Mouse (Mus musculus) neural tube, embryonic 15.5 days (tissue): Measurements from ENCODE around the gene Idua. TPM values are rescaled to one million over a fixed set of nuclear protein-coding genes. Genes with fewer than 3 reads are reported as not detected.

Experiments used
- ATAC-seq: fragments of 200-750 bp; cut with Nextera tagmentation; 2 replicates; pipeline ENCODE4 v1.8.0; 2017; ENCODE audit warnings: mild to moderate bottlenecking, moderate TSS enrichment, moderate library complexity; ENCODE audit not compliant: low FRiP score
- H3K27ac ChIP-seq: fragments of 300-500 bp; sonication (generic); replicated peaks from 2 replicates; pipeline ENCODE4 v1.5.1; 2015; ENCODE audit warnings: mild to moderate bottlenecking, inconsistent platforms
- H3K27me3 ChIP-seq: fragments of 300-500 bp; sonication (generic); replicated peaks from 2 replicates; pipeline ENCODE4 v1.6.1; 2015; ENCODE audit warnings: inconsistent platforms
- H3K36me3 ChIP-seq: fragments of 300-500 bp; sonication (generic); 2 replicates; pipeline ENCODE4 v1.6.1; 2015; ENCODE audit warnings: inconsistent platforms
- H3K4me1 ChIP-seq: fragments of 300-500 bp; sonication (generic); 2 replicates; pipeline ENCODE4 v1.6.1; 2015; ENCODE audit warnings: inconsistent platforms
- H3K4me2 ChIP-seq: fragments of 300-500 bp; sonication (generic); 2 replicates; pipeline ENCODE4 v1.6.1; 2015; ENCODE audit warnings: inconsistent platforms, mild to moderate bottlenecking, moderate library complexity
- H3K4me3 ChIP-seq: fragments of 300-500 bp; sonication (generic); replicated peaks from 2 replicates; pipeline ENCODE4 v1.5.1; 2015; ENCODE audit warnings: mild to moderate bottlenecking, inconsistent platforms
- H3K9ac ChIP-seq: fragments of 300-500 bp; sonication (generic); replicated peaks from 2 replicates; pipeline ENCODE4 v1.6.1; 2015; ENCODE audit warnings: mild to moderate bottlenecking, inconsistent platforms
- H3K9me3 ChIP-seq: fragments of 300-500 bp; sonication (generic); replicated peaks from 2 replicates; pipeline ENCODE4 v1.6.1; 2016; ENCODE audit warnings: inconsistent platforms
- WGBS: fragments of 180-500 bp; shearing (Covaris S2); methylation state at CpG from one replicate; pipeline ENCODE4 v1.1.7; 2015; ENCODE audit warnings: mixed read lengths; 5-methylcytosine and 5-hydroxymethylcytosine counted together
- polyA plus RNA-seq: library from polyadenylated mRNA; unstranded; fragments of >200 nt; fragmentation: Nextera tagmentation; extraction: Ambion mirVana; gene quantifications from 2 replicates; pipeline ENCODE4 v1.2.1, GENCODE M21; 2015

The Idua gene
- polyA plus RNA-seq, 1 experiment from 2014 or later: 11.4 TPM

DNA sequence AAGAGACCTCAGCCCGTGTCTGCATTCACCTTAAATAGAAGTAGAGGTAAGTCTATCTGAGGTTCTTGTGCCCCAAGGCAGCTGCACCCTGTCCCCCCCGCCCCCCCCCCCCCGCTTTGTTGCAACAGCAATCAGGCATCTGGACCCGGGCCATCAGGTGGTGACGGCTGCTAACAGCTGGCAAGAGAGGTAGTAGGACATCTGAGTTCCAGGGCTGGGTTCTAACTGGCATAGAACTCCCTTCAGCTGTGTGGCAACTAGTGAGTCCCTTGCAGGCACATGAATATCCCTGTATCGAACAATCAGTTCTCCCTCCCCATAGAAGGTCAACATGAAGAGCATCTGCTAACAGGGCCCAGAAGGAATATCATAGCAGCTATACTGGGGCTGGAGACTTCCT is 51.8 kb downstream of the Idua start:
- H3K27me3 ChIP-seq: no peaks in the 10 kb centered on the region
- ATAC-seq: no peak
- 0 out of 2 replicates have a peak, but pooled peaks cover 3% of the 10 kb centered on the region for H3K4me1 ChIP-seq
- H3K9me3 ChIP-seq: no peaks in the 10 kb centered on the region
- no peak overlapping the region for H3K27ac ChIP-seq
- no peak overlapping the region for H3K9ac ChIP-seq
- H3K36me3 ChIP-seq: no peaks in the 10 kb centered on the region
- 86% methylated on average over 6 of the region's 6 CpGs for WGBS
- H3K4me2 ChIP-seq: no peak overlapping the region
- H3K4me3 ChIP-seq: no peak overlapping the region

DNA sequence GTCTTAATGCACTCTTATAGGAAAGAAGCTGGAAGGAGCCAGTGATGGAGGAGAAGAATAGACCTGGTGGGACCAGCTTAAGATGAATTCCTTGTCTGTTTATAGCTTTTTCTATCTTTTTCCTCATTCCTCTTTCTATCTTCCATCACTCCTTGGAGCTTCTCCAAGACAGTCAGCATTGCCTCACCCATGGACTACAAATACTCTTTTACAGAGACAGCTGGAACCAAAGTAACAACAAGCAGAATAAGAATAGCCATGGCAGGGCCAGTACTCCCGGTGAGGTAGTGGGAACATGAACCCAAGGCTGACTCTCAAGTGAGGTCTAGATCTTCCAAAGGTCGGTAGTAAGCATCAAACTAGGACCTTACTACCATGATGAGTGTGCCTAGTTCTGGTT is 53.0 kb downstream of the Idua start:
- 0 out of 2 replicates have a peak, but pooled peaks cover 3% of the 10 kb centered on the region for H3K4me1 ChIP-seq
- WGBS: 86% methylated on average over 2 of the region's 2 CpGs
- H3K9ac ChIP-seq: no peak overlapping the region
- H3K4me2 ChIP-seq: no peak overlapping the region
- no peak for ATAC-seq
- no peaks in the 10 kb centered on the region for H3K36me3 ChIP-seq
- H3K9me3 ChIP-seq: no peaks in the 10 kb centered on the region
- no peaks in the 10 kb centered on the region for H3K27me3 ChIP-seq
- H3K4me3 ChIP-seq: no peak overlapping the region
- H3K27ac ChIP-seq: no peak overlapping the region

DNA sequence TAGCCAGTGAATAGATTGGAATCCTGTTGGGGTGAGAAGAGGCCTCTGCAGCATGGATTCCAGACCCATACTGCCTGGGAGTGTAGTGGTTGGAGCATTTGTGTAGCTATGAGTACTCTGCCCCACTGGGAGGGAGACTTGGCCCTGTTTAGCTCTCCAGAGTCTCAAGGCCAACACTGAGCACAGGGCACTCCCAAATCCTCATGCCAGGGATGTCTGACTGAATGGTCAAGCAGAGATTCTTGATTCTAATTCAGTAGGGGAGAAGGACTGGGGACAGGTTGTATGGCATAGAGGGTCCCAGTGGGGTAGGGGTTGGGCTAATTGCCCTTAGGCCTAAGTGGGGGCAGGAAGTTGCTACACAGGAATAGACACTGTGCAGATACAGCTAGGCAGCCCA is 53.6 kb downstream of the Idua start:
- Histone ChIP-seq H3K9me3 (no peaks in the 10 kb centered on the region), H3K4me2 (no peak overlapping the region), H3K9ac (no peak overlapping the region), H3K4me1 (0 out of 2 replicates have a peak, but pooled peaks cover 3% of the 10 kb centered on the region), H3K36me3 (no peaks in the 10 kb centered on the region), H3K27ac (peak overlapping the region; percentile 63), H3K4me3 (no peak overlapping the region), H3K27me3 (no peaks in the 10 kb centered on the region)
- peak; percentile 37 for ATAC-seq

DNA sequence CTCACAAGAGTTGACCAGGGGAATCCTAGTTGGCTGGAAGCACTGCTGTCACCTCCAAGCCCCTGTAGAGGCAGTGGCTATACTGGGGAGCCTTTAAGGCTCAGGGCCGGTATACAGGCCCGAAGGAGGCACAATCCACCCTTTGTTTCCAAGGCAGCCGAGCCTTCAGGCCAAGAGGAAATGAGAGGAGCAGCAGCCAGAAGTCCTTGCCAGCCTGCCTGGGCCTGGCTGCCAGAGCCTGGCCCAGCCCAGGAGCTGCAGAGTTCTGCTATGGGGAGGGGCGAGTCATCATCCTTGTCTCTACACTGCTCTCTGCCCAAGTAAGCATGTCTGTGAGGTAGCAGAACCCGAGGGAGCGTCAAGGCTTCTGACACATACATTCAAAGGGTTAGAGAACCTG is 54.0 kb downstream of the Idua start:
- H3K4me2 ChIP-seq: no peak overlapping the region
- no peaks in the 10 kb centered on the region for H3K36me3 ChIP-seq
- no peak overlapping the region for H3K4me3 ChIP-seq
- 63% methylated on average over 6 of the region's 6 CpGs for WGBS
- H3K9ac ChIP-seq: no peak overlapping the region
- H3K27me3 ChIP-seq: no peaks in the 10 kb centered on the region
- 0 out of 2 replicates have a peak, but pooled peaks cover 3% of the 10 kb centered on the region for H3K4me1 ChIP-seq
- H3K9me3 ChIP-seq: no peaks in the 10 kb centered on the region
- peak overlapping the region; percentile 63 for H3K27ac ChIP-seq
- peak; percentile 79 for ATAC-seq

DNA sequence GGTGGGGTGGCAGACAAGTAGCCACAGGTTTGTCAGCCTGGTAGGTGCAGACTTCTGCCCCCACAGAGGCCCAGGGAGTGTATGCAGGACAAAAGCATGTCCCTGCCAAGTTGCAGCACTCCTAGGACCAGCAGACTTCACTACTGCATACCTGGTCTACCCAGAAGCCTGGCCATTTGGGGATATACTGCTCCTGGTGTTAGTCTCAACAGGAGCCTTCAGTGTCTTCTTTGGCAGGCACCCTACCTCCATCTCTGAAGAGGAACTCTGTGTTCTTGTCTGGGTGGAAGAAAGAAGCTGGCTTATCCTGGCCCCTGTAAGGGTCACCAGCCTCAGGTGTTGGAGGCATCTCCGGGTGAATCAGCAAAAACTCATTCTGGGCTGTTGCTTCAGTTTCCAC is 55.8 kb downstream of the Idua start:
- 92% methylated on average over 1 of the region's 1 CpGs for WGBS
- H3K4me2 ChIP-seq: no peak overlapping the region

DNA sequence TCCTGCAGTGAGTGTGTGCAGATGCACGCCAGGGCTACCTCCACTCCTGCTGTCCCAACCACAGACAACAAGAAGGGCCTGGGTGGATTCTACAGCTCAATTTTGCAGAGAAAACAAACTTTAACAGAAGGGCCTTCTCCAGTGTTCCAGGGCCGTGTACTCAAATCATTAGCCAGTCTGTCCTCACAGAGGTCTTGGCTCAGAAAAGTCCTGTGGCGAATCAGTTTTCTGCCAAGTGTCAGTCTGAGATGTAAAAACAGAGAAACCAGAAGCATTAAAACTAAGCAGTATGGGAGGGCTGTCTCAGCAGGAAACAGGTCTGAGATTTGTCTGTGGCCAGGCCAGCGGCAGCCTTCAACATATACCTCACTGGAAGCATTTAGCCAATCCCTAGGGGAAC is 57.9 kb downstream of the Idua start:
- ATAC-seq: no peak
- Histone ChIP-seq H3K4me2 (no peak overlapping the region), H3K9me3 (no peaks in the 10 kb centered on the region), H3K9ac (no peak overlapping the region), H3K4me3 (no peak overlapping the region), H3K27ac (peak overlapping the region; percentile 54; the same call in 1 of the 2 replicates), H3K27me3 (no peaks in the 10 kb centered on the region), H3K4me1 (0 out of 2 replicates have a peak, but pooled peaks cover 3% of the 10 kb centered on the region), H3K36me3 (no peaks in the 10 kb centered on the region)
- 26% methylated on average over 4 of the region's 4 CpGs for WGBS

More for the DNA sequence above, 55.8 kb downstream of the Idua start:
- no peaks in the 10 kb centered on the region for H3K27me3 ChIP-seq
- H3K9ac ChIP-seq: no peak overlapping the region
- H3K36me3 ChIP-seq: no peaks in the 10 kb centered on the region
- no peak for ATAC-seq
- H3K27ac ChIP-seq: no peak overlapping the region
- H3K4me1 ChIP-seq: 0 out of 2 replicates have a peak, but pooled peaks cover 3% of the 10 kb centered on the region
- H3K4me3 ChIP-seq: no peak overlapping the region
- H3K9me3 ChIP-seq: no peaks in the 10 kb centered on the region

DNA sequence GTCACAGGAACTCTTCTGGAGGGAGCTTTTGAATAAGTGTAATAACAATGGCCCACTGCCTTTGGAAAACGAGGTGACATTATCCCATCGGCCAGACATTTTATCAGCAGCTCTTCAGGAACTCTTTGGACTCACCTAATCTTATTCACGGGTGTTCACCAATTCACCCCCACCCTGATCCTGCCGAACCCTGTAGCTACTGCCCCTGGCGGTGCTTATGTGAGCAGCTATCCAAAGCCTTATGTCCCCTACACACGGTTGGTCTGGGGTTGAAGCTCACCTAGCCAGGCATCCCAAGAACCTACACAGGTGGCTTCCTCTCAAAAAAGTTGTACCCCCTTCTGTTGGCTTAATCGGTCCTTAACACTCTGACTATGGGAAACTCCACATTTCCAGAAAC is 59.6 kb downstream of the Idua start:
- H3K4me2 ChIP-seq: no peak overlapping the region
- no peak overlapping the region for H3K4me3 ChIP-seq
- H3K9ac ChIP-seq: no peak overlapping the region
- no peak for ATAC-seq
- no peaks in the 10 kb centered on the region for H3K27me3 ChIP-seq
- no peak overlapping the region for H3K27ac ChIP-seq
- H3K9me3 ChIP-seq: no peaks in the 10 kb centered on the region
- H3K36me3 ChIP-seq: no peaks in the 10 kb centered on the region
- WGBS: 75% methylated on average over 7 of the region's 7 CpGs
- no peaks in the 10 kb centered on the region for H3K4me1 ChIP-seq

DNA sequence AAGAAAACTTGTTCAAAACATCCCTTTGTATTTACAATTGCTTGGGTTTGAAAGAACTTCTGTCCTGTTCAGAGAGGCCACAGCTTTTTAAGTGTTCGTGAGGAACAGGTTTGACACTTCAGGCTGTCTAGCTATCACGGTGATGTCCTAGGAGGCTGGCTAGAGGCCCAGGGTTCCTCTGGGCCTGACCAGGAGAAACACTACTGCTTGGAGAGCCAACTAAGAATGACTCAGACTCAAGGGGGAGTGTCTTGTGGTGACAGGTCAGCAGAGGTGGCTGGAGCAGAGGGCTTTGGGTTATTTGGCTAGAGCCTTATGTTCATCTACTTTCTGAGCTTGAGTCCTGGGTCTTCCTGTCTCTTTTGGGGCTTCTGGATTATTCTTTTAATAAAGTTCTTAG is 63.9 kb downstream of the Idua start:
- Histone ChIP-seq H3K4me2 (no peak overlapping the region), H3K9me3 (no peaks in the 10 kb centered on the region), H3K27me3 (no peaks in the 10 kb centered on the region), H3K4me3 (no peak overlapping the region), H3K4me1 (no peaks in the 10 kb centered on the region), H3K27ac (no peak overlapping the region), H3K9ac (no peak overlapping the region), H3K36me3 (no peaks in the 10 kb centered on the region)
- 75% methylated on average over 2 of the region's 2 CpGs for WGBS
- ATAC-seq: no peak

DNA sequence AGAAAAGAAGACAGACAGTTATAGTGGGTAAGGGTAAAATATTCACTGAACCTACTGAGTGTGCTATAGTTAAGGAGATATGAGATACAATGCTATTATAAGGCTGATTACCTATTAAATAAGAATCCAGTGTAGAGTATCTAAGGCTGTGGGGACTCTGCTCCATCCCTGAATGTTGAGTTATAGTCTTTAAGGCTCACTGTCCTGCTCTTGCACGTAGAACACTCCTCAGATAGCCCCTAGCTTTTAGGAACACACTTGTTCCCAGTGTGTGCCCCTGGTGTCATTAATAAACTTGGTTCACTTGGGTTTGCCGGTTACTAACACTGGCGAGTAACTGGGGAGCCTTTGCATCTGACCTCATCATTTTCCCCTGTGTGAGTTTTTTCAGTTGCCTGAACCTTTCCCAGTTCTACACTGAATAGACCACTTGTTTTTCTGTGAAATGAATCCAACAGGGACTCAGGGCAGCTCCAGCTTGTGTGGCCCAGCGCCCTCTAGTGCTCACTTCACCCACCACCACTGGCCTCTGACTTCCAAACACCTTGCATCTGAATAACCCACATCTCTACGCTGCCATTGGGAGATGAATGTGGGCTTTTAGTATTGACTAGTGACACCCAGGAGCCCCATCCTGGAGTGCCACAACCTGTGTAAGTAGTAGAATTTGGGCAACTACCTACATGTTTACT is 66.6 kb downstream of the Idua start:
- WGBS: 19% methylated on average over 5 of the region's 5 CpGs
- ATAC-seq: peak; percentile 87
- no peaks in the 10 kb centered on the region for H3K4me1 ChIP-seq

DNA sequence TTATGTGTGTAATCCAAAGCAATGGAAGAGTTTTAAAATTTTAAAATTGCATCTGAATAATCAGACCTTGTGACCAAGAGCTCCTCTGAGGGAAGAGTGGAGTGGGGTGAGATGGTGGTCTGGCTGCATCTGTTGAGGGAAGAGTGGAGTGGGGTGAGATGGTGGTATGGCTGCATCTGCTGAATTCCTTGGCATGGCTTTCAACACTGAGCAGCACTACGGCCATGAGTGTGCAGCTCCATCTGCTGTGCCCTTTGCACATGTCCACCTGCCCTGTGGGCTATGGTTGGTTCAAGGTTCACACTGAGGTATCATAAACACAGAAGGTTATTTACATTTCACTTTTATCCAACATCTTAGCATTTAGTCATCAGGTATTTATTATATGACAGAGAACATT is 67.3 kb downstream of the Idua start:
- 92% methylated on average over 1 of the region's 1 CpGs for WGBS
- H3K4me2 ChIP-seq: no peak overlapping the region
- H3K27me3 ChIP-seq: no peaks in the 10 kb centered on the region
- no peaks in the 10 kb centered on the region for H3K9me3 ChIP-seq
- H3K9ac ChIP-seq: no peak overlapping the region
- ATAC-seq: no peak; the same call in 1 of the 2 replicates
- H3K27ac ChIP-seq: no peak overlapping the region
- no peaks in the 10 kb centered on the region for H3K4me1 ChIP-seq
- no peak overlapping the region for H3K4me3 ChIP-seq
- no peaks in the 10 kb centered on the region for H3K36me3 ChIP-seq

More for the DNA sequence above, 66.6 kb downstream of the Idua start:
- Histone ChIP-seq H3K27ac (no peak overlapping the region), H3K36me3 (no peaks in the 10 kb centered on the region), H3K4me3 (no peak overlapping the region), H3K9ac (no peak overlapping the region), H3K9me3 (no peaks in the 10 kb centered on the region), H3K27me3 (no peaks in the 10 kb centered on the region), H3K4me2 (no peak overlapping the region)
